Mouse (Mus musculus) midbrain, embryonic 11.5 days (tissue): ENCODE data around the gene 4933411K16Rik. TPM values are rescaled to one million over a fixed set of nuclear protein-coding genes. Genes with fewer than 3 reads are reported as not detected.

Source experiments
- ATAC-seq: fragments of 200-750 bp; cut with Nextera tagmentation; 2 replicates; pipeline ENCODE4 v1.8.0; 2017; ENCODE audit warnings: moderate TSS enrichment, moderate library complexity; ENCODE audit not compliant: low FRiP score
- DNase-seq: peaks from one replicate; pipeline ENCODE4 v3.0.0; 2015; ENCODE audit warnings: low spot score; ENCODE audit errors: missing footprints
- H3K27ac ChIP-seq: fragments of 300-500 bp; sonication (generic); 2 replicates; pipeline ENCODE4 v1.5.1; 2014; ENCODE audit warnings: low read depth, low read length
- H3K27me3 ChIP-seq: fragments of 300-500 bp; sonication (generic); 2 replicates; pipeline ENCODE4 v1.6.1; 2014; ENCODE audit warnings: mild to moderate bottlenecking, low read length, moderate library complexity, mixed read lengths; ENCODE audit not compliant: control insufficient read depth, insufficient read depth
- H3K36me3 ChIP-seq: fragments of 300-500 bp; sonication (generic); 2 replicates; pipeline ENCODE4 v1.6.1; 2014; ENCODE audit warnings: mild to moderate bottlenecking, low read length, moderate library complexity, mixed read lengths; ENCODE audit not compliant: control insufficient read depth, insufficient read depth
- H3K4me1 ChIP-seq: fragments of 300-500 bp; sonication (generic); 2 replicates; pipeline ENCODE4 v1.6.1; 2014; ENCODE audit warnings: low read length; ENCODE audit not compliant: control insufficient read depth, insufficient read depth
- H3K4me2 ChIP-seq: fragments of 300-500 bp; sonication (generic); 2 replicates; pipeline ENCODE4 v1.6.1; 2014; ENCODE audit warnings: mild to moderate bottlenecking, moderate library complexity
- H3K4me3 ChIP-seq: fragments of 300-500 bp; sonication (generic); 2 replicates; pipeline ENCODE4 v1.5.1; 2014; ENCODE audit warnings: low read depth, low read length
- H3K9ac ChIP-seq: fragments of 300-500 bp; sonication (generic); 2 replicates; pipeline ENCODE4 v1.6.1; 2014; ENCODE audit warnings: low read length
- H3K9me3 ChIP-seq: fragments of 300-500 bp; sonication (generic); 2 replicates; pipeline ENCODE4 v1.6.1; 2016; ENCODE audit warnings: low read length; ENCODE audit not compliant: control insufficient read depth
- WGBS: fragments of 180-500 bp; shearing (Covaris S2); extraction: QIAGEN DNeasy Blood & Tissue Kit; methylation state at CpG from one replicate; pipeline ENCODE4 v1.1.7; 2014; 5-methylcytosine and 5-hydroxymethylcytosine counted together
- polyA plus RNA-seq: library from polyadenylated mRNA; unstranded; fragments of >200 nt; fragmentation: Nextera tagmentation; extraction: Ambion mirVana; gene quantifications from 2 replicates; pipeline ENCODE4 v1.2.1, GENCODE M21; 2014

4933411K16Rik gene
- polyA plus RNA-seq = 0.10 TPM in 1 of 2 replicates, not detected in the other

GRCm38 (mm10) chr19:42051948-42052347 lies at the start of gene 4933411K16Rik:
Gene 4933411K16Rik (plus strand): TSS chr19:42052248.
- Histone ChIP-seq H3K4me3 (no peak within 1 kb of the TSS), H3K4me2 (no peak within 1 kb of the TSS), H3K36me3 (no peaks in the 10 kb centered on the region), H3K9ac (no peak within 1 kb of the TSS), H3K27ac (no peak within 1 kb of the TSS), H3K9me3 (no peaks in the 10 kb centered on the region), H3K27me3 (no peaks in the 10 kb centered on the region), H3K4me1 (no peaks in the 10 kb centered on the region)
- no peak for ATAC-seq
- 72% methylated on average over 4 of the region's 4 CpGs for WGBS
- DNase-seq = no peak

DNA sequence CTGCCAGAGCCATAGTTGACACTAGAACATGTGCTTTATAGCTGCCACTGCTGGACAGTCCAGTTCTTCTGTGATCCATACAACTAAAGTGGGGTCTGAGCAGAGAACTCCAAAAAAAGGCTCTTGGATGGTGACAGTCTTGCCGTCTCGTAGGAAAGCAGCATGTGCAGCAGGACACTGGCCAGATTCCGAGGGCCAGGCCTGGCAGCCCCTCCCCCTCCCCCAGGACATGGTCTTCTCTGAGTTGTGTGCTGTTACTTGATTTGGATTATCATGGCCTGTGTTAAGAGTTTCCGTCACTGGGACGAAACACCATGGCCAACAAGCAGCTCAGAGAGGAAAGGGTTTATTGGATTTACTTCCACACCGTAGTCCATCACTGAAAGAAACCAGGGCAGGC lies 47.8 kb upstream of the 4933411K16Rik start:
- no peaks in the 10 kb centered on the region for H3K27me3 ChIP-seq
- 88% methylated on average over 6 of the region's 6 CpGs for whole genome bisulfite sequencing
- H3K27ac ChIP-seq = no peak overlapping the region
- no peaks in the 10 kb centered on the region for H3K4me1 ChIP-seq
- DNase-seq (no peak), ATAC-seq (no peak)
- no peak overlapping the region for H3K9ac ChIP-seq
- no peaks in the 10 kb centered on the region for H3K9me3 ChIP-seq
- H3K36me3 ChIP-seq = no peaks in the 10 kb centered on the region
- H3K4me2 ChIP-seq = no peak overlapping the region
- H3K4me3 ChIP-seq = no peak overlapping the region

DNA sequence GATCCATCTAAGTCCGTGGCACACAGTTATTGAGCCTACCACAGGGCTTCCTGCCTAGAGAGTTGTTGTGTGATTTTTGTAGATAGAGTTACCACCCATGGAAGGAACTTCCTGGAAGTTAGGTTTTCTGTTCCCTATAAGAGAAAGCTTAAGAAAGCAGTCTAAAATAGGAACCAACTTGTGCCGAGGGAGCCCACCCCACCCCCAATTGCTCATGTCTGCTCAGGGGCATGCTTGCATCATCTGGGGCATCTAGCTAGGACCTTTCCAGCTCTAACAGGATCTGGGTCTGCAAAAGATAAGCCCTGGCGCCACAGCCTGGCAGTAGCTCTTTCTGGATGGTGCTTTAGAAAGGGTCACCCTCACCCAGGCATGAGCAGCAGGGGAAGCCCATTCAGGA lies 46.4 kb upstream of the 4933411K16Rik start:
- 79% methylated on average over 3 of the region's 3 CpGs for WGBS
- DNase-seq = no peak
- no peaks in the 10 kb centered on the region for H3K36me3 ChIP-seq
- no peaks in the 10 kb centered on the region for H3K9me3 ChIP-seq
- no peaks in the 10 kb centered on the region for H3K27me3 ChIP-seq
- no peak overlapping the region for H3K27ac ChIP-seq
- no peak overlapping the region for H3K9ac ChIP-seq
- no peak overlapping the region for H3K4me3 ChIP-seq
- no peak overlapping the region for H3K4me2 ChIP-seq
- no peaks in the 10 kb centered on the region for H3K4me1 ChIP-seq
- ATAC-seq = no peak

DNA sequence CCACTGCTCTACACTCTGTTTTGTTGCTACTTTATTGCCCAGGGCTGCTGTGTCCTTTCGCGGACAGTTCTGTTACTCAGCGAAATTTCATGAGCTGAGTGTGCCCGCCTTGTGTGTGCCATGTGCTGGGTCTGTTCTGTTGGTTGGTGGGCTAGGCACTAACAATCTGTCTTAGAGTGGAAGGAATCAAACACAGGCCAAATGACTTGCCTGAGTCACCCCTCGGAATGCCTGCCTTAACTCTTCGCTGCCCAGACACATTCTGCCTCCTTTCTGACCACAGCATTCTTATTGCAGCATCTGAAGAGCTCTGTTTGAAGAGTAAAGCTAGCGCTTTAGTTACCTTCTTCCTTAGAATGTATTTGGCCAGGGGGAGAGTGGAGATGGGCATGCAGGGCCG lies 45.5 kb upstream of the 4933411K16Rik start:
- Histone ChIP-seq H3K9me3 (no peaks in the 10 kb centered on the region), H3K4me1 (no peaks in the 10 kb centered on the region), H3K4me3 (no peak overlapping the region), H3K9ac (no peak overlapping the region), H3K27me3 (no peaks in the 10 kb centered on the region), H3K4me2 (no peak overlapping the region), H3K36me3 (no peaks in the 10 kb centered on the region), H3K27ac (no peak overlapping the region)
- no peak for ATAC-seq
- no peak for DNase-seq
- 73% methylated on average over 8 of the region's 8 CpGs for WGBS

- DNase-seq (no peak), ATAC-seq (no peak)
- no peak overlapping the region for H3K9ac ChIP-seq
- 69% methylated on average over 3 of the region's 3 CpGs for WGBS
- H3K36me3 ChIP-seq = no peaks in the 10 kb centered on the region
- H3K4me1 ChIP-seq = no peaks in the 10 kb centered on the region
- no peak overlapping the region for H3K4me3 ChIP-seq
- H3K9me3 ChIP-seq = no peaks in the 10 kb centered on the region
- H3K4me2 ChIP-seq = no peak overlapping the region
- no peaks in the 10 kb centered on the region for H3K27me3 ChIP-seq
- H3K27ac ChIP-seq = no peak overlapping the region
Measured at GRCm38 (mm10) chr19:42008586-42008985, 43.5 kb upstream of the 4933411K16Rik start.

- no peak overlapping the region for H3K4me2 ChIP-seq
- H3K4me3 ChIP-seq = no peak overlapping the region
- H3K27ac ChIP-seq = no peak overlapping the region
- no peaks in the 10 kb centered on the region for H3K9me3 ChIP-seq
- H3K36me3 ChIP-seq = no peaks in the 10 kb centered on the region
- no peak overlapping the region for H3K9ac ChIP-seq
- WGBS = 79% methylated on average over 7 of the region's 7 CpGs
- H3K4me1 ChIP-seq = no peaks in the 10 kb centered on the region
- no peaks in the 10 kb centered on the region for H3K27me3 ChIP-seq
- ATAC-seq = no peak
- peak; percentile 60 for DNase-seq
Measured at GRCm38 (mm10) chr19:42009067-42009466, 43.0 kb upstream of the 4933411K16Rik start.

DNA sequence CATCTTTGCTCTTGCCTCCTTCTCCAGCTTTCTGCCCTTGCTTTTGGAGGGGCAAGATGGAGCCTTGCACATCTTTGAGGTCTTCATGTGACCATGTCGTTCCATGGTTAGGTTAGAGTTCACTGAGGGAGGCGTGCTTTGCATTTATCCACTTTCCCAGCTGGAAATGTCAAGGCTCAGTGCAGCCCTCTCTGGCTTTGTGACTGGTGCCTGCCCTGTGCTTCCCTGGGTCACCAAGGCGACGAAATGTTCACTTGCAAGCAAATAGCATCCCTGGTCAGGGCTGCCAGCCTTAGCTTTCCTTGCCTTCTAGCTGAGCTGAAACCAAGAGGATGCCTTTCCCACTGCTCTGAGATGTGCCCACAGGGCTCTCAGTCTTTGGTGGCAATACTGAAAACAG lies 41.6 kb upstream of the 4933411K16Rik start:
- 44% methylated on average over 4 of the region's 4 CpGs for WGBS

DNA sequence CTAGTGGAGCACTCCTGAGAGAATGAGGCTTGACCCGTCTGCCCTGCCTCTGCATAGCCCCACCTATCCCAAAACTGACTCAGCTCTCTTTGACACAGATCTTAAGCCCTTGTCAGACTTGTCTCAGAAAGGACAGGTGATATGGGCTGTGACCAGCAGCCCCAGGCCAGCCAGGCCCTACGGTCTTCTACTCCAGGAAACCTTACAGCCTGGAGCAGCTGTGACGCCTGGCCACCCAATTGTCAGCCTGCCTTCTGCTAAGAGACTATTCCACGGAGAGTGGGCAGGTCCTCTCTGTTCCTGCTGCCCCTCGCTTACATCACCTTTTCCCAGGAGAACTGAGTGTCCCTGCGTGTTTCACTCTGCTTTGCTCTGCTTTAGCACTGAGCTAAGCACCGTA lies 40.9 kb upstream of the 4933411K16Rik start:
- no peaks in the 10 kb centered on the region for H3K27me3 ChIP-seq
- no peak overlapping the region for H3K27ac ChIP-seq
- no peak overlapping the region for H3K4me3 ChIP-seq
- H3K4me1 ChIP-seq = no peaks in the 10 kb centered on the region
- whole genome bisulfite sequencing = 81% methylated on average over 7 of the region's 7 CpGs
- DNase-seq = peak; percentile 14
- H3K9me3 ChIP-seq = no peaks in the 10 kb centered on the region
- H3K4me2 ChIP-seq = no peak overlapping the region
- no peaks in the 10 kb centered on the region for H3K36me3 ChIP-seq
- no peak overlapping the region for H3K9ac ChIP-seq
- ATAC-seq = no peak

More for the DNA sequence above, 41.6 kb upstream of the 4933411K16Rik start:
- no peaks in the 10 kb centered on the region for H3K9me3 ChIP-seq
- H3K9ac ChIP-seq = 0 out of 2 replicates have a peak overlapping the region, but pooled peaks have one; percentile 5
- H3K36me3 ChIP-seq = no peaks in the 10 kb centered on the region
- no peak overlapping the region for H3K4me3 ChIP-seq
- no peaks in the 10 kb centered on the region for H3K27me3 ChIP-seq
- no peaks in the 10 kb centered on the region for H3K4me1 ChIP-seq
- H3K27ac ChIP-seq = no peak overlapping the region
- DNase-seq (no peak), ATAC-seq (no peak)
- H3K4me2 ChIP-seq = no peak overlapping the region

DNA sequence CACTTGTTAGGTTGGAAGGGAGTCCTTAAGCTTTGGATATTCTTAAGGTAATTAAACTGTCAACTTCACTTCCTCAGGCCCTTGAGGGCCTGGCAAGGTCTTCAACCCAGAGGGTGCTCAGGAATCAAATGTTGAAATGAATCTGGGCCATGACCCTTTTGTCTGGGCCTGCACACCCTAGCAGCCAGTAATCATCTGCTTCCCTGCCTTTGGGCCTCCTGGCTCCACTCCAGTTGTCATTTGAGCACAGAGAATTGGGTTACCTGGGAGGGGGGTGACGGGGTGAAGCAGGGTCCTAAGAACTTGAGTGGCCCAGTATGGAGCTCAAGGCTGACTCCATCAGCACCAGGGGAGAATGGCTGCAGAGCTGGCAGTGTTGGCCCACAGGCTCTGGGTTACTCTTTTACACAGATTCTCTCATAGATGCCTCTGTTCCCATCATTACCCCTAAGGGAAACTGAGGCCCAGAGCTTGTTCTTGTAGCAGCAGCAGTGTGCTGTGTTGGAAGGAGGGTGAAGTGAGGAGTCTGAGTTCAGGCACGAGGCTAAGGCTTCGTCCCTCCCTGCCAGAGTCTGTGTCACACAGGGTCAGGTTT lies 37.7 kb upstream of the 4933411K16Rik start:
- H3K4me2 ChIP-seq = no peak overlapping the region
- no peak overlapping the region for H3K4me3 ChIP-seq
- peaks cover 2% of the 10 kb centered on the region; the same call in 1 of the 2 replicates for H3K4me1 ChIP-seq
- H3K9me3 ChIP-seq = no peaks in the 10 kb centered on the region
- H3K27ac ChIP-seq = no peak overlapping the region
- H3K36me3 ChIP-seq = no peaks in the 10 kb centered on the region
- DNase-seq (peak; percentile 12), ATAC-seq (no peak)
- WGBS = 68% methylated on average over 3 of the region's 3 CpGs
- H3K27me3 ChIP-seq = no peaks in the 10 kb centered on the region
- no peak overlapping the region for H3K9ac ChIP-seq
